ENCODE assay signal across 7 mouse cellular contexts in genomic region chr10:21881837-21882183, GRCm38 (mm10). TPM values are rescaled to one million over a fixed set of nuclear protein-coding genes. Genes with fewer than 3 reads are reported as not detected.
DNase-seq lines count a peak whose midpoint lies in the region; ATAC-seq lines count a peak whose summit lies in the region.

No protein-coding gene starts in this region.

- H3K36me3 ChIP-seq in neural tube, embryonic 11.5 days (ENCODE audit: control insufficient read depth, insufficient read depth, low read length), result no peaks in the 10 kb centered on the region
- H3K36me3 ChIP-seq in forebrain, embryonic 14.5 days (ENCODE audit: control insufficient read depth, insufficient read depth, low read length), result no peaks in the 10 kb centered on the region
- no peaks in the 10 kb centered on the region for H3K36me3 ChIP-seq in liver, embryonic 11.5 days (ENCODE audit: control insufficient read depth, insufficient read depth, low read length)
- H3K36me3 ChIP-seq in stomach, embryonic 16.5 days (ENCODE audit: control insufficient read depth, insufficient read depth, low read length), result no peaks in the 10 kb centered on the region

- no peaks in the 10 kb centered on the region for H3K27me3 ChIP-seq in neural tube, embryonic 11.5 days (ENCODE audit: control insufficient read depth, insufficient read depth, low read length)
- no peaks in the 10 kb centered on the region for H3K27me3 ChIP-seq in forebrain, embryonic 14.5 days (replicated peaks; ENCODE audit: control insufficient read depth, insufficient read depth, low read length)
- peaks cover 19% of the 10 kb centered on the region for H3K27me3 ChIP-seq in liver, embryonic 11.5 days (replicated peaks; ENCODE audit: control insufficient read depth, insufficient read depth, low read length)
- H3K27me3 ChIP-seq in stomach, embryonic 16.5 days (ENCODE audit: control insufficient read depth, insufficient read depth, low read length), result peaks cover 7% of the 10 kb centered on the region; the same call in 1 of the 2 replicates

- H3K9me3 ChIP-seq in neural tube, embryonic 11.5 days (ENCODE audit: control insufficient read depth, low read length), result no peaks in the 10 kb centered on the region
- H3K9me3 ChIP-seq in forebrain, embryonic 14.5 days (replicated peaks; ENCODE audit: control insufficient read depth, low read length), result no peaks in the 10 kb centered on the region
- H3K9me3 ChIP-seq in liver, embryonic 11.5 days (ENCODE audit: control insufficient read depth, low read length), result no peaks in the 10 kb centered on the region
- no peaks in the 10 kb centered on the region for H3K9me3 ChIP-seq in stomach, embryonic 16.5 days (replicated peaks; ENCODE audit: control insufficient read depth, low read length)

- H3K4me1 ChIP-seq in neural tube, embryonic 11.5 days (ENCODE audit: control insufficient read depth, insufficient read depth, low read length), result peaks cover 11% of the 10 kb centered on the region
- peaks cover 14% of the 10 kb centered on the region for H3K4me1 ChIP-seq in forebrain, embryonic 14.5 days (ENCODE audit: control insufficient read depth, insufficient read depth, low read length)
- H3K4me1 ChIP-seq in liver, embryonic 11.5 days (replicated peaks; ENCODE audit: control insufficient read depth, insufficient read depth, low read length), result 0 out of 2 replicates have a peak, but pooled peaks cover 2% of the 10 kb centered on the region
- H3K4me1 ChIP-seq in stomach, embryonic 16.5 days (ENCODE audit: control insufficient read depth, insufficient read depth, low read length), result peaks cover 12% of the 10 kb centered on the region

- peak overlapping the region; percentile 52 for H3K9ac ChIP-seq in neural tube, embryonic 11.5 days (ENCODE audit: low read length)
- H3K9ac ChIP-seq in forebrain, embryonic 14.5 days (ENCODE audit: low read length), result peak overlapping the region; percentile 74
- no peak overlapping the region for H3K9ac ChIP-seq in liver, embryonic 11.5 days (ENCODE audit: low read depth, low read length)
- peak overlapping the region; percentile 51 for H3K9ac ChIP-seq in stomach, embryonic 16.5 days (ENCODE audit: low read length)

- H3K27ac ChIP-seq in neural tube, embryonic 11.5 days (ENCODE audit: low read depth, low read length), result peak overlapping the region; percentile 28; the same call in 1 of the 2 replicates
- H3K27ac ChIP-seq in forebrain, embryonic 14.5 days (ENCODE audit: low read depth, low read length), result peak overlapping the region; percentile 83
- H3K27ac ChIP-seq in liver, embryonic 11.5 days (ENCODE audit: low read depth, low read length), result no peak overlapping the region
- H3K27ac ChIP-seq in stomach, embryonic 16.5 days (ENCODE audit: low read length), result no peak overlapping the region

- peak overlapping the region; percentile 71 for H3K4me2 ChIP-seq in neural tube, embryonic 11.5 days (ENCODE audit: low read depth)
- peak overlapping the region; percentile 70 for H3K4me2 ChIP-seq in forebrain, embryonic 14.5 days (ENCODE audit: low read length)
- peak overlapping the region; percentile 59 for H3K4me2 ChIP-seq in liver, embryonic 11.5 days
- H3K4me2 ChIP-seq in stomach, embryonic 16.5 days (ENCODE audit: low read depth, low read length), result peak overlapping the region; percentile 71

- no peak for DNase-seq in neural tube, embryonic 11.5 days (ENCODE audit: low spot score)
- DNase-seq in neural tube, embryonic 10.5 days (ENCODE audit: extremely low spot score, low spot score), result no peak
- DNase-seq in forebrain, embryonic 14.5 days (ENCODE audit: low spot score), result no peak
- DNase-seq in liver, embryonic 11.5 days (ENCODE audit: low spot score), result no peak
- no peak for DNase-seq in thymus, postnatal 10 days (ENCODE audit: low spot score in 2 of 2)
- no peak for DNase-seq in kidney, adult 18-20 months

- peak overlapping the region; percentile 39 for H3K4me3 ChIP-seq in neural tube, embryonic 11.5 days (ENCODE audit: low read depth, low read length)
- peak overlapping the region; percentile 50 for H3K4me3 ChIP-seq in forebrain, embryonic 14.5 days (ENCODE audit: low read depth, low read length)
- peak overlapping the region; percentile 31 for H3K4me3 ChIP-seq in liver, embryonic 11.5 days (ENCODE audit: low read depth, low read length)
- peak overlapping the region; percentile 45 for H3K4me3 ChIP-seq in stomach, embryonic 16.5 days (replicated peaks; ENCODE audit: low read length)

- no peak for ATAC-seq in neural tube, embryonic 11.5 days (ENCODE audit: insufficient read depth, low FRiP score, low TSS enrichment)
- ATAC-seq in forebrain, embryonic 14.5 days, result no peak
- no peak for ATAC-seq in liver, embryonic 11.5 days (replicated peaks; ENCODE audit: low FRiP score)
- no peak for ATAC-seq in stomach, embryonic 16.5 days (ENCODE audit: insufficient read depth, low FRiP score)

- 32% methylated on average over 4 of the region's 4 CpGs for WGBS in neural tube, embryonic 11.5 days
- 22% methylated on average over 4 of the region's 4 CpGs for WGBS in forebrain, embryonic 14.5 days
- 34% methylated on average over 4 of the region's 4 CpGs for WGBS in liver, embryonic 11.5 days
- 30% methylated on average over 4 of the region's 4 CpGs for WGBS in stomach, embryonic 16.5 days

RNA-seq across cellular contexts. Expression of gene Sgk1, which starts 0.2 kb away (rescaled TPM):
- polyA plus RNA-seq in neural tube, embryonic 11.5 days (2014; fragmentation: Nextera tagmentation; extraction: Ambion mirVana), result 22.1 TPM in 2 replicates
- polyA plus RNA-seq in forebrain, embryonic 14.5 days (2014; fragmentation: Nextera tagmentation; extraction: Ambion mirVana), result 26.1 and 33.8 TPM in 2 replicates
- polyA plus RNA-seq in liver, embryonic 11.5 days (2014; fragmentation: Nextera tagmentation; extraction: Ambion mirVana), result 20.2 and 21.2 TPM in 2 replicates
- 34.3 and 35.9 TPM in 2 replicates for polyA plus RNA-seq in stomach, embryonic 16.5 days (2015; fragmentation: Nextera tagmentation; extraction: Ambion mirVana)

Comparison
In these comparisons a context has a peak if more than half of its experiments do, and no peak if none do; other contexts are left out.
1. H3K27ac ChIP-seq: peak in neural tube, embryonic 11.5 days (single experiment) and forebrain, embryonic 14.5 days (single experiment); none in liver, embryonic 11.5 days (single experiment) and stomach, embryonic 16.5 days (single experiment).
2. Peak in every context shown above with its lines, with median percentiles within 50 percentile points of each other: H3K4me2 ChIP-seq and H3K4me3 ChIP-seq.